Mouse (Mus musculus): ENCODE results near the gene Atg9a.

GRCm38 (mm10) chr1:75231664-75232152, 39.7 kb upstream of the Atg9a start, which contains the start of gene A630095N17Rik:
- TF ChIP-seq EP300 (IDR thresholded peaks at IDR 0.05; ENCODE audit: low read depth): no peak
- no peak for TF ChIP-seq CTCF (IDR thresholded peaks at IDR 0.05; ENCODE audit: low read depth)

Measured in liver, embryonic 14.5 days (tissue).